Mouse (Mus musculus): Measurements from ENCODE around the gene Ccdc47.

GRCm38 (mm10) chr11:106158930-106159215 is 57.3 kb downstream of the Ccdc47 start:
- TF ChIP-seq MAFK (IDR thresholded peaks at IDR 0.05; ENCODE audit: insufficient read depth, low read depth, low read length) (no peak), ZNF384 (IDR thresholded peaks at IDR 0.05; ENCODE audit: low read depth, low read length) (no peak)

Data from ES-E14 (cell line).